Mouse (Mus musculus) granulocyte monocyte progenitor cell, adult 5-6 weeks (primary cell): ENCODE data around the gene Gtf3c6. TPM values are rescaled to one million over a fixed set of nuclear protein-coding genes. Genes with fewer than 3 reads are reported as not detected.

Experiments used
- ATAC-seq: replicated peaks from 2 replicates; pipeline ENCODE4 v1.8.0; 2016; ENCODE audit warnings: mild to moderate bottlenecking, moderate TSS enrichment, inconsistent platforms; ENCODE audit not compliant: poor library complexity, severe bottlenecking
- total RNA-seq, 2 experiments: library from RNA; stranded (forward) in 1 of 2; stranded (reverse) in 1 of 2; fragments of 200-712, 200-1000 nt in 1 of 2; fragments of >200 nt in 1 of 2; fragmentation: Nextera tagmentation in 1 of 2; gene quantifications; 2 replicates each; pipeline ENCODE4 v1.2.3; 2014 to 2017

Gtf3c6 gene
- total RNA-seq, 2 experiments from 2014 or later: 79.4 to 199 TPM

GRCm38 (mm10) chr10:40260305-40260704 is 2.4 kb upstream of the Gtf3c6 start:
- ATAC-seq: no peak

GRCm38 (mm10) chr10:40259542-40259941 is 1.6 kb upstream of the Gtf3c6 start:
- no peak for ATAC-seq

- peak; percentile 40 for ATAC-seq
Measured at GRCm38 (mm10) chr10:40258976-40259375, 1.1 kb upstream of the Gtf3c6 start.

GRCm38 (mm10) chr10:40258401-40258966 is 576 bp upstream of the Gtf3c6 start:
- peak; percentile 60 for ATAC-seq

- ATAC-seq: peak; percentile 31
Measured at GRCm38 (mm10) chr10:40256716-40257115, 1.2 kb downstream of the Gtf3c6 start.

- no peak for ATAC-seq
Measured at GRCm38 (mm10) chr10:40250969-40251368, 6.9 kb downstream of the Gtf3c6 start.

- no peak for ATAC-seq
Measured at GRCm38 (mm10) chr10:40249625-40250024, 8.3 kb downstream of the Gtf3c6 start.

GRCm38 (mm10) chr10:40247166-40247716 is 10.7 kb downstream of the Gtf3c6 start:
- ATAC-seq: no peak

- ATAC-seq: peak; percentile 92
Measured at GRCm38 (mm10) chr10:40246374-40247165, 11.3 kb downstream of the Gtf3c6 start, which contains the start of gene Rpf2. TSS of gene Rpf2 (minus strand) at chr10:40247036.

- ATAC-seq: no peak
Measured at GRCm38 (mm10) chr10:40237826-40238225, 20.1 kb downstream of the Gtf3c6 start.

- no peak for ATAC-seq
Measured at GRCm38 (mm10) chr10:40233241-40233640, 24.7 kb downstream of the Gtf3c6 start.

- ATAC-seq: peak; percentile 63
Measured at GRCm38 (mm10) chr10:40232442-40232841, 25.5 kb downstream of the Gtf3c6 start.

GRCm38 (mm10) chr10:40229725-40230124 is 28.2 kb downstream of the Gtf3c6 start:
- ATAC-seq: peak; percentile 72

GRCm38 (mm10) chr10:40227660-40228303 is 30.1 kb downstream of the Gtf3c6 start:
- ATAC-seq: no peak

GRCm38 (mm10) chr10:40218874-40219273 is 39.0 kb downstream of the Gtf3c6 start:
- no peak for ATAC-seq

GRCm38 (mm10) chr10:40212443-40213169 is 45.3 kb downstream of the Gtf3c6 start:
- ATAC-seq: peak; percentile 100
